Mouse (Mus musculus): ENCODE measurements around the gene Trim65.
A peak's percentile ranks its signal among the peaks of the same experiment; 100 is the strongest.

Gene Trim65

GRCm38 (mm10) chr11:116130488-116131205 is at the start of gene Trim65:
TSS of gene Trim65 (minus strand) at chr11:116131128.
- DNase-seq (ENCODE audit: low read depth, low spot score), result peak; percentile 72

- no peak for DNase-seq (ENCODE audit: low read depth, low spot score)
Observed at GRCm38 (mm10) chr11:116178411-116179121, 47.6 kb upstream of the Trim65 start.

GRCm38 (mm10) chr11:116176010-116176409 is 45.1 kb upstream of the Trim65 start:
- DNase-seq (ENCODE audit: low read depth, low spot score), result no peak

GRCm38 (mm10) chr11:116174775-116175448 is 44.0 kb upstream of the Trim65 start:
- DNase-seq (ENCODE audit: low read depth, low spot score), result no peak

GRCm38 (mm10) chr11:116171959-116172358 is 41.0 kb upstream of the Trim65 start:
- no peak for DNase-seq (ENCODE audit: low read depth, low spot score)

GRCm38 (mm10) chr11:116170003-116170800 is 39.3 kb upstream of the Trim65 start:
- DNase-seq (ENCODE audit: low read depth, low spot score), result no peak

- DNase-seq (ENCODE audit: low read depth, low spot score), result no peak
Observed at GRCm38 (mm10) chr11:116169214-116169613, 38.3 kb upstream of the Trim65 start.

GRCm38 (mm10) chr11:116167884-116168439 is 37.0 kb upstream of the Trim65 start, which contains the start of gene Fbf1:
TSS of gene Fbf1 (minus strand) at chr11:116168166.
- DNase-seq (ENCODE audit: low read depth, low spot score), result peak; percentile 97

GRCm38 (mm10) chr11:116167232-116167631 is 36.3 kb upstream of the Trim65 start:
- no peak for DNase-seq (ENCODE audit: low read depth, low spot score)

GRCm38 (mm10) chr11:116163002-116163401 is 32.1 kb upstream of the Trim65 start:
- no peak for DNase-seq (ENCODE audit: low read depth, low spot score)

GRCm38 (mm10) chr11:116162146-116162545 is 31.2 kb upstream of the Trim65 start:
- peak; percentile 55 for DNase-seq (ENCODE audit: low read depth, low spot score)

- DNase-seq (ENCODE audit: low read depth, low spot score), result no peak
Observed at GRCm38 (mm10) chr11:116161312-116161711, 30.4 kb upstream of the Trim65 start.

- DNase-seq (ENCODE audit: low read depth, low spot score), result no peak
Observed at GRCm38 (mm10) chr11:116150960-116151359, 20.0 kb upstream of the Trim65 start.

GRCm38 (mm10) chr11:116149341-116149740 is 18.4 kb upstream of the Trim65 start:
- no peak for DNase-seq (ENCODE audit: low read depth, low spot score)

- DNase-seq (ENCODE audit: low read depth, low spot score), result peak; percentile 35
Observed at GRCm38 (mm10) chr11:116148761-116149221, 17.9 kb upstream of the Trim65 start.

GRCm38 (mm10) chr11:116146294-116146985 is 15.5 kb upstream of the Trim65 start:
- no peak for DNase-seq (ENCODE audit: low read depth, low spot score)

- DNase-seq (ENCODE audit: low read depth, low spot score), result no peak
Observed at GRCm38 (mm10) chr11:116145481-116146293, 14.8 kb upstream of the Trim65 start.

GRCm38 (mm10) chr11:116143468-116143867 is 12.5 kb upstream of the Trim65 start:
- DNase-seq (ENCODE audit: low read depth, low spot score), result no peak

GRCm38 (mm10) chr11:116142211-116142991 is 11.5 kb upstream of the Trim65 start:
- DNase-seq (ENCODE audit: low read depth, low spot score), result peak; percentile 77

All from ES-CJ7 (cell line).